Mouse (Mus musculus) midbrain, embryonic 13.5 days (tissue): ENCODE measurements around the gene H2-M10.5. TPM values are rescaled to one million over a fixed set of nuclear protein-coding genes. Genes with fewer than 3 reads are reported as not detected.
"Not testable (repeated sequence)": the region's sequence is repeated elsewhere in the genome, so short reads cannot be mapped to it uniquely, and the experiment has no call there.

ENCODE experiments used
- ATAC-seq: fragments of 200-750 bp; cut with Nextera tagmentation; 2 replicates; pipeline ENCODE4 v1.8.0; 2017; ENCODE audit warnings: mild to moderate bottlenecking, moderate TSS enrichment, moderate library complexity
- H3K27ac ChIP-seq: fragments of 300-500 bp; sonication (generic); 2 replicates; pipeline ENCODE4 v1.5.1; 2015; ENCODE audit warnings: inconsistent platforms, mild to moderate bottlenecking, moderate library complexity
- H3K27me3 ChIP-seq: fragments of 300-500 bp; sonication (generic); 2 replicates; pipeline ENCODE4 v1.6.1; 2015; ENCODE audit warnings: mild to moderate bottlenecking, inconsistent platforms
- H3K36me3 ChIP-seq: fragments of 300-500 bp; sonication (generic); 2 replicates; pipeline ENCODE4 v1.6.1; 2015; ENCODE audit warnings: mild to moderate bottlenecking, inconsistent platforms
- H3K4me1 ChIP-seq: fragments of 300-500 bp; sonication (generic); replicated peaks from 2 replicates; pipeline ENCODE4 v1.6.1; 2015; ENCODE audit warnings: inconsistent platforms
- H3K4me2 ChIP-seq: fragments of 300-500 bp; sonication (generic); replicated peaks from 2 replicates; pipeline ENCODE4 v1.6.1; 2015; ENCODE audit warnings: moderate library complexity, mild to moderate bottlenecking, inconsistent platforms
- H3K4me3 ChIP-seq: fragments of 300-500 bp; sonication (generic); replicated peaks from 2 replicates; pipeline ENCODE4 v1.5.1; 2015; ENCODE audit warnings: mild to moderate bottlenecking, inconsistent platforms
- H3K9ac ChIP-seq: fragments of 300-500 bp; sonication (generic); replicated peaks from 2 replicates; pipeline ENCODE4 v1.6.1; 2015; ENCODE audit warnings: mild to moderate bottlenecking, inconsistent platforms
- H3K9me3 ChIP-seq: fragments of 300-500 bp; sonication (generic); 2 replicates; pipeline ENCODE4 v1.6.1; 2016; ENCODE audit warnings: mild to moderate bottlenecking, inconsistent platforms
- WGBS: fragments of 180-500 bp; shearing (Covaris S2); methylation state at CpG from one replicate; pipeline ENCODE4 v1.1.7; 2015; 5-methylcytosine and 5-hydroxymethylcytosine counted together
- polyA plus RNA-seq: library from polyadenylated mRNA; unstranded; fragments of >200 nt; fragmentation: Nextera tagmentation; extraction: Ambion mirVana; gene quantifications from 2 replicates; pipeline ENCODE4 v1.2.1, GENCODE M21; 2015

Gene H2-M10.5
- polyA plus RNA-seq: not detected in 2 replicates

- not testable (repeated sequence) for H3K9me3 ChIP-seq, H3K36me3 ChIP-seq, H3K9ac ChIP-seq, H3K27ac ChIP-seq, H3K4me1 ChIP-seq, H3K4me3 ChIP-seq, H3K4me2 ChIP-seq, H3K27me3 ChIP-seq, ATAC-seq
- WGBS: 94% methylated on average over 2 of the region's 2 CpGs
Observed at GRCm38 (mm10) chr17:36772610-36773009, at the start of gene H2-M10.5. H2-M10.5 (plus strand) TSS chr17:36772910.

GRCm38 (mm10) chr17:36726046-36726445 lies 46.7 kb upstream of the H2-M10.5 start:
- no peaks in the 10 kb centered on the region for H3K27me3 ChIP-seq
- H3K27ac ChIP-seq: no peak overlapping the region
- no peak overlapping the region for H3K4me3 ChIP-seq
- WGBS: 17% methylated on average over 2 of the region's 2 CpGs
- ATAC-seq: no peak
- H3K9ac ChIP-seq: no peak overlapping the region
- no peaks in the 10 kb centered on the region for H3K36me3 ChIP-seq
- H3K9me3 ChIP-seq: no peaks in the 10 kb centered on the region
- H3K4me2 ChIP-seq: no peak overlapping the region
- no peaks in the 10 kb centered on the region for H3K4me1 ChIP-seq

GRCm38 (mm10) chr17:36763816-36764215 lies 8.9 kb upstream of the H2-M10.5 start:
- ATAC-seq: no peak
- H3K36me3 ChIP-seq: no peaks in the 10 kb centered on the region
- no peak overlapping the region for H3K4me3 ChIP-seq
- H3K27me3 ChIP-seq: no peaks in the 10 kb centered on the region
- no peak overlapping the region for H3K27ac ChIP-seq
- H3K4me1 ChIP-seq: no peaks in the 10 kb centered on the region
- H3K4me2 ChIP-seq: no peak overlapping the region
- no peaks in the 10 kb centered on the region for H3K9me3 ChIP-seq
- WGBS: 52% methylated on average over 2 of the region's 2 CpGs
- no peak overlapping the region for H3K9ac ChIP-seq

- not testable (repeated sequence) for H3K4me3 ChIP-seq, H3K4me1 ChIP-seq, H3K36me3 ChIP-seq, H3K27ac ChIP-seq, H3K9me3 ChIP-seq, H3K4me2 ChIP-seq, H3K27me3 ChIP-seq, H3K9ac ChIP-seq
- 26% methylated on average over 2 of the region's 2 CpGs for WGBS
- ATAC-seq: 0 out of 2 replicates have a peak, but pooled peaks have one; percentile 27
Observed at GRCm38 (mm10) chr17:36764244-36764643, 8.5 kb upstream of the H2-M10.5 start.

- not testable (repeated sequence) for ATAC-seq, H3K36me3 ChIP-seq, H3K4me1 ChIP-seq, H3K27ac ChIP-seq, H3K9ac ChIP-seq, H3K9me3 ChIP-seq, H3K4me2 ChIP-seq, H3K27me3 ChIP-seq, H3K4me3 ChIP-seq
- 84% methylated on average over 2 of the region's 2 CpGs for WGBS
Observed at GRCm38 (mm10) chr17:36765403-36765802, 7.3 kb upstream of the H2-M10.5 start.

GRCm38 (mm10) chr17:36781533-36781932 lies 8.8 kb downstream of the H2-M10.5 start:
- Histone ChIP-seq H3K4me1 (no peaks in the 10 kb centered on the region), H3K9me3 (no peaks in the 10 kb centered on the region), H3K4me2 (no peak overlapping the region), H3K9ac (no peak overlapping the region), H3K4me3 (no peak overlapping the region), H3K36me3 (no peaks in the 10 kb centered on the region), H3K27ac (no peak overlapping the region), H3K27me3 (no peaks in the 10 kb centered on the region)
- ATAC-seq: no peak
- WGBS: 78% methylated on average over 3 of the region's 3 CpGs

GRCm38 (mm10) chr17:36786483-36786886 lies 13.8 kb downstream of the H2-M10.5 start:
- ATAC-seq: 0 out of 2 replicates have a peak, but pooled peaks have one; percentile 65
- not testable (repeated sequence) for H3K27me3 ChIP-seq, H3K4me3 ChIP-seq, H3K4me1 ChIP-seq, H3K36me3 ChIP-seq, H3K9ac ChIP-seq, H3K4me2 ChIP-seq, H3K27ac ChIP-seq, H3K9me3 ChIP-seq
- WGBS: 44% methylated on average over 1 of the region's 1 CpGs

- no peaks in the 10 kb centered on the region for H3K9me3 ChIP-seq
- H3K9ac ChIP-seq: no peak overlapping the region
- H3K4me3 ChIP-seq: no peak overlapping the region
- 0 out of 2 replicates have a peak, but pooled peaks cover 2% of the 10 kb centered on the region for H3K27me3 ChIP-seq
- ATAC-seq: peak; percentile 65; the same call in 1 of the 2 replicates
- H3K27ac ChIP-seq: no peak overlapping the region
- H3K4me2 ChIP-seq: no peak overlapping the region
- WGBS: 82% methylated on average over 2 of the region's 2 CpGs
- no peaks in the 10 kb centered on the region for H3K36me3 ChIP-seq
- no peaks in the 10 kb centered on the region for H3K4me1 ChIP-seq
Observed at GRCm38 (mm10) chr17:36788351-36788750, 15.6 kb downstream of the H2-M10.5 start.

- not testable (repeated sequence) for H3K9ac ChIP-seq, H3K27me3 ChIP-seq, H3K27ac ChIP-seq, H3K9me3 ChIP-seq, H3K4me3 ChIP-seq, H3K4me2 ChIP-seq, H3K36me3 ChIP-seq, H3K4me1 ChIP-seq
- ATAC-seq: peak; percentile 88
Observed at GRCm38 (mm10) chr17:36788801-36789200, 16.1 kb downstream of the H2-M10.5 start.

GRCm38 (mm10) chr17:36799493-36799892 lies 26.8 kb downstream of the H2-M10.5 start:
- no peak for ATAC-seq
- Histone ChIP-seq H3K4me2 (no peak overlapping the region), H3K27me3 (no peaks in the 10 kb centered on the region), H3K36me3 (no peaks in the 10 kb centered on the region), H3K9ac (no peak overlapping the region), H3K4me3 (no peak overlapping the region), H3K27ac (no peak overlapping the region), H3K9me3 (no peaks in the 10 kb centered on the region), H3K4me1 (no peaks in the 10 kb centered on the region)
- 93% methylated on average over 10 of the region's 10 CpGs for WGBS

GRCm38 (mm10) chr17:36799921-36800462 lies 27.3 kb downstream of the H2-M10.5 start:
- H3K27ac ChIP-seq, H3K27me3 ChIP-seq, H3K9me3 ChIP-seq, ATAC-seq, H3K4me1 ChIP-seq, H3K4me2 ChIP-seq, H3K36me3 ChIP-seq, H3K4me3 ChIP-seq, H3K9ac ChIP-seq: not testable (repeated sequence)
- 73% methylated on average over 4 of the region's 4 CpGs for WGBS

- Histone ChIP-seq H3K27me3 (no peaks in the 10 kb centered on the region), H3K4me1 (no peaks in the 10 kb centered on the region), H3K4me3 (no peak within 1 kb of the TSS), H3K9ac (no peak within 1 kb of the TSS), H3K9me3 (no peaks in the 10 kb centered on the region), H3K4me2 (no peak within 1 kb of the TSS), H3K27ac (no peak within 1 kb of the TSS), H3K36me3 (no peaks in the 10 kb centered on the region)
- ATAC-seq: no peak
Observed at GRCm38 (mm10) chr17:36811871-36812270, 39.2 kb downstream of the H2-M10.5 start, which contains the start of gene H2-M10.6. H2-M10.6 (plus strand) TSS chr17:36812171.

- Histone ChIP-seq H3K27ac (no peak overlapping the region), H3K9me3 (no peaks in the 10 kb centered on the region), H3K4me1 (no peaks in the 10 kb centered on the region), H3K27me3 (no peaks in the 10 kb centered on the region), H3K9ac (no peak overlapping the region), H3K36me3 (no peaks in the 10 kb centered on the region), H3K4me2 (no peak overlapping the region), H3K4me3 (no peak overlapping the region)
- peak; percentile 35 for ATAC-seq
Observed at GRCm38 (mm10) chr17:36824005-36824404, 51.3 kb downstream of the H2-M10.5 start.
